Comparison of ENCODE assay signal across 10 mouse cellular contexts in genomic region chr3:83915768-83916496, GRCm38 (mm10).
DNase-seq lines count a peak whose midpoint lies in the region; TF ChIP-seq lines count a peak whose summit lies in the region.
"Had no signal": no experiment of that assay in that cellular context is flagged by ENCODE, and none has a peak within 500 bp of the region (broad histone marks: within the 10 kb centered on the region; RNA-seq: fewer than 3 reads in every experiment).

No protein-coding gene starts in this region.

- no peak overlapping the region for H3K4me3 ChIP-seq in left cerebral cortex, adult 2 months
- H3K4me3 ChIP-seq in bone marrow, adult 2 months (replicated peaks; ENCODE audit: control insufficient read depth, low read depth, low read length), result no peak overlapping the region
- H3K4me3 ChIP-seq: embryonic facial prominence, embryonic 12.5 days; limb, embryonic 15.5 days had no signal

- no peak overlapping the region for H3K27ac ChIP-seq in left cerebral cortex, adult 2 months
- no peak overlapping the region for H3K27ac ChIP-seq in bone marrow, adult 2 months (ENCODE audit: control insufficient read depth, insufficient read depth, low read depth, low read length, poor library complexity)
- H3K27ac ChIP-seq: embryonic facial prominence, embryonic 12.5 days; limb, embryonic 15.5 days had no signal

- 76% methylated on average over 11 of the region's 11 CpGs for WGBS in bone marrow, adult 2 months

- no peak for TF ChIP-seq POLR2A in bone marrow, adult 2 months (IDR thresholded peaks at IDR 0.05; ENCODE audit: borderline replicate concordance, control insufficient read depth, low read depth, low read length)

- intact Hi-C loops in left cerebral cortex, adult 2 months (cut with DNase I), result loop anchor here (10.0 kb wide), 2 partner anchors 209 to 861 kb away; partner anchors contain the start of gene Plrg1

- peak in 1 of 2 experiments; percentile 22 for DNase-seq in left cerebral cortex, adult 2 months (ENCODE audit: extremely low spot score in 1 of 2, low spot score in 2 of 2)
- DNase-seq in left cerebral cortex, adult 11 months (ENCODE audit: low spot score), result no peak
- DNase-seq in fibroblast of lung, adult 2 months (ENCODE audit: low read depth), result peak; percentile 50
- DNase-seq in kidney, postnatal 10 days, result peak; percentile 65
- peak; percentile 49 for DNase-seq in lung, postnatal 10 days
- DNase-seq in right cerebral cortex, adult 18-20 months, result peak; percentile 25
- no peak for DNase-seq in spleen, adult 18-20 months

- peak; percentile 64 for TF ChIP-seq CTCF in left cerebral cortex, adult 2 months (IDR thresholded peaks at IDR 0.05)
- TF ChIP-seq CTCF in bone marrow, adult 2 months (IDR thresholded peaks at IDR 0.05; ENCODE audit: control insufficient read depth, insufficient read depth, low read length), result peak; percentile 53; the same call in 1 of the 2 replicates

- no peaks in the 10 kb centered on the region for H3K4me1 ChIP-seq in bone marrow, adult 2 months (ENCODE audit: control insufficient read depth, insufficient read depth, low read length)
- H3K4me1 ChIP-seq: embryonic facial prominence, embryonic 12.5 days; limb, embryonic 15.5 days had no signal

Comparison
In these comparisons a context has a peak if more than half of its experiments do, and no peak if none do; other contexts are left out.
1. DNase-seq: peak in fibroblast of lung, adult 2 months (single experiment), kidney, postnatal 10 days (single experiment), lung, postnatal 10 days (single experiment) and right cerebral cortex, adult 18-20 months (single experiment); none in left cerebral cortex, adult 11 months (single experiment) and spleen, adult 18-20 months (0 of 2).